Mouse (Mus musculus) testis, adult 2 months (tissue): ENCODE results near the gene Slc10a4.

Source experiments
- CTCF ChIP-seq: fragments of 200-500 bp; IDR thresholded peaks from 2 replicates; pipeline ENCODE4 v1.5.1; 2012; ENCODE audit warnings: low read depth, mild to moderate bottlenecking, inconsistent platforms, low read length, moderate library complexity; ENCODE audit not compliant: control insufficient read depth, insufficient read depth, insufficient replicate concordance
- POLR2A ChIP-seq: fragments of 200-500 bp; IDR thresholded peaks from 2 replicates; pipeline ENCODE4 v1.6.1; 2012; ENCODE audit warnings: low read depth, mild to moderate bottlenecking, inconsistent platforms, low read length, moderate library complexity; ENCODE audit not compliant: control insufficient read depth

DNA sequence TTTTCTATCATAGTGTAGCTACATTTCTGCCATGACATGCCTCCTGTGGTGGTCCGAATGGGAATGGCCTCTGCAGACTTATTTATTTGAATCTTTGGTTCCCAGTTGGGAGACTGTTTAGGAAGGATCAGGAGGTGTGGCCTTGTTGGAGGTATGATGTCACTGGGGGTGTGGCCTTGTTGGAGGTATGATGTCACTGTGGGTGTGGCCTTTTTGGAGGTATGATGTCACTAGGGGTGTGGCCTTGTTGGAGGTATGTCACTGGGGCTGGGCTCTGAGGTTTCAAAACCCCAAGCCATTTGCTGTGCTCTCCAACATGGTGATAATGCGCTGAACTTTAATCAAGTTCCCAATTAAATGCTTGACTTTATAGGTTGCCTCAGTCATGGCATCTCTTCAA, 37.4 kb downstream of the Slc10a4 start:
- TF ChIP-seq CTCF (no peak), POLR2A (no peak)
